Mouse (Mus musculus): Measurements from ENCODE around the gene Parp16.

- TF ChIP-seq POLR2A (IDR thresholded peaks at IDR 0.05; ENCODE audit: insufficient read depth, low read length) (no peak), EP300 (IDR thresholded peaks at IDR 0.05; ENCODE audit: insufficient read depth, low read depth, low read length) (no peak)
Observed at GRCm38 (mm10) chr9:65177497-65177896, 17.7 kb upstream of the Parp16 start.
